Mouse (Mus musculus): ENCODE measurements at regions not wholly inside any gene's neighbourhood (a gene's known extent, or its start where the extent isn't known, plus 50 kb on each side); places are given as distances from the start of the nearest gene placed in this dataset.

GRCm38 (mm10) chr15:69224619-69225587 is 2724.2 kb upstream of the Lrrc6 start:
- WGBS: 68% methylated on average over 6 of the region's 6 CpGs
- no peak for DNase-seq (ENCODE audit: low spot score)

GRCm38 (mm10) chr15:69223411-69223810 is 2722.7 kb upstream of the Lrrc6 start:
- Histone ChIP-seq H3K9ac (replicated peaks; ENCODE audit: low read length) (no peak overlapping the region), H3K4me1 (ENCODE audit: control insufficient read depth, insufficient read depth, low read length) (no peaks in the 10 kb centered on the region), H3K4me2 (ENCODE audit: low read depth, low read length) (no peak overlapping the region), H3K27ac (replicated peaks; ENCODE audit: low read depth, low read length) (no peak overlapping the region), H3K4me3 (ENCODE audit: low read depth, low read length) (no peak overlapping the region), H3K36me3 (replicated peaks; ENCODE audit: control insufficient read depth, insufficient read depth, low read depth, low read length) (no peaks in the 10 kb centered on the region), H3K27me3 (ENCODE audit: control insufficient read depth, insufficient read depth, low read length) (no peaks in the 10 kb centered on the region), H3K9me3 (replicated peaks; ENCODE audit: control insufficient read depth, low read length) (no peaks in the 10 kb centered on the region)
- DNase-seq (ENCODE audit: low spot score) (no peak), ATAC-seq (replicated peaks; ENCODE audit: insufficient number of reproducible peaks, low FRiP score, low TSS enrichment, low read depth) (no peak)

More at GRCm38 (mm10) chr15:69224619-69225587, 2724.2 kb upstream of the Lrrc6 start:
- Histone ChIP-seq H3K36me3 (replicated peaks; ENCODE audit: control insufficient read depth, insufficient read depth, low read depth, low read length) (no peaks in the 10 kb centered on the region), H3K27me3 (ENCODE audit: control insufficient read depth, insufficient read depth, low read length) (no peaks in the 10 kb centered on the region), H3K4me1 (ENCODE audit: control insufficient read depth, insufficient read depth, low read length) (no peaks in the 10 kb centered on the region), H3K4me3 (ENCODE audit: low read depth, low read length) (no peak overlapping the region), H3K27ac (replicated peaks; ENCODE audit: low read depth, low read length) (no peak overlapping the region), H3K9ac (replicated peaks; ENCODE audit: low read length) (no peak overlapping the region), H3K4me2 (ENCODE audit: low read depth, low read length) (no peak overlapping the region), H3K9me3 (replicated peaks; ENCODE audit: control insufficient read depth, low read length) (no peaks in the 10 kb centered on the region)
- ATAC-seq (replicated peaks; ENCODE audit: insufficient number of reproducible peaks, low FRiP score, low TSS enrichment, low read depth): no peak

- no peaks in the 10 kb centered on the region for H3K9me3 ChIP-seq (replicated peaks; ENCODE audit: control insufficient read depth, low read length)
- ATAC-seq (replicated peaks; ENCODE audit: insufficient number of reproducible peaks, low FRiP score, low TSS enrichment, low read depth): no peak
- H3K9ac ChIP-seq (replicated peaks; ENCODE audit: low read length): no peak overlapping the region
- H3K4me3 ChIP-seq (ENCODE audit: low read depth, low read length): no peak overlapping the region
- H3K4me1 ChIP-seq (ENCODE audit: control insufficient read depth, insufficient read depth, low read length): no peaks in the 10 kb centered on the region
- no peak overlapping the region for H3K4me2 ChIP-seq (ENCODE audit: low read depth, low read length)
- no peak for DNase-seq (ENCODE audit: low spot score)
- no peaks in the 10 kb centered on the region for H3K36me3 ChIP-seq (replicated peaks; ENCODE audit: control insufficient read depth, insufficient read depth, low read depth, low read length)
- no peaks in the 10 kb centered on the region for H3K27me3 ChIP-seq (ENCODE audit: control insufficient read depth, insufficient read depth, low read length)
- WGBS: 86% methylated on average over 1 of the region's 1 CpGs
- H3K27ac ChIP-seq (replicated peaks; ENCODE audit: low read depth, low read length): no peak overlapping the region
These were observed 2721.7 kb upstream of the Lrrc6 start for GRCm38 (mm10) chr15:69222391-69222790.
